Mouse (Mus musculus) testis, postnatal 10 days (tissue): ENCODE measurements around the gene Dhx38.
A peak's percentile ranks its signal among the peaks of the same experiment; 100 is the strongest.

Experiments used
- DNase-seq: peaks from one replicate; pipeline ENCODE4 v3.0.0; 2021; ENCODE audit warnings: low spot score

Gene Dhx38

DNA sequence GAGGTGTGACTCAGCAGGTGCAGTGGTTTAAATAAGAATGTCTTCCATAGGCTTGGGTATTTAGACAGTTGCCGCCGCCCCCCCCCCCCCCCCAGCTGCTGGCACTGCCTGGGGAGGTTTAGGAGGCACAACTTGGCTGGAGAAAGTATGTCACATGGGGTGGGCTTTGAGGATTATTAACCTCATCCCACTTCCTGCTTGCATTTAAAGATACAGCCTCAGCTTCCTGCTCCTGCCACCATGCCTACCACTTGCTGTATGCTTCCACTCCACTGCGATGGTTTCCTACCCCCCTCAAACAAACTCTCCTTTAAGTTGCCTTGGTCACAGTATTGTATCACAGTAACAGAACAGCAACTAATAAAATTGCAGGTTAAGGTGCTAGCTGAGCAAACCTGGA, 21.6 kb downstream of the Dhx38 start:
- no peak for DNase-seq

GRCm38 (mm10) chr8:109542748-109543519, 22.7 kb downstream of the Dhx38 start:
- no peak for DNase-seq

- DNase-seq = no peak
These were observed 23.5 kb downstream of the Dhx38 start for GRCm38 (mm10) chr8:109542165-109542564.

DNA sequence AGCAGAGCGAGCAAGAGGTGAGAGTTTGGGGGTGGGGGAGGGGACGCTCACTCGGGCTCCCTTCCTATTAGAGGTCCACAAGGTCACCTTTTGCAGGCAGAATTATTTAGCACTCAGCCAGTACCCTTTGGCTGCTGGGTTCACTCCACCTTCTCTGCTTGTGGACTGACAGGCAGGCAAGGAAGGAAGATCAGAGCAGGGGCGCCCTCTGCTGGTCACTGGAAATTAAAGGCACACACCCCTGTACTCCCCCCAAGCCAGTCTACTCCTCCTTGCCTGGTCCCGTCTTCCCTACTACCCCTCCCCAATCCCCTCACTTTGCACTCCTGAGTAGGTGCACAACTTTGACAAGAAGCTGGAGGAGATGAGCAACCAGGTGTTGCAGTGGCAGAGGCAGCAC, 29.0 kb downstream of the Dhx38 start:
- peak; percentile 91 for DNase-seq

DNA sequence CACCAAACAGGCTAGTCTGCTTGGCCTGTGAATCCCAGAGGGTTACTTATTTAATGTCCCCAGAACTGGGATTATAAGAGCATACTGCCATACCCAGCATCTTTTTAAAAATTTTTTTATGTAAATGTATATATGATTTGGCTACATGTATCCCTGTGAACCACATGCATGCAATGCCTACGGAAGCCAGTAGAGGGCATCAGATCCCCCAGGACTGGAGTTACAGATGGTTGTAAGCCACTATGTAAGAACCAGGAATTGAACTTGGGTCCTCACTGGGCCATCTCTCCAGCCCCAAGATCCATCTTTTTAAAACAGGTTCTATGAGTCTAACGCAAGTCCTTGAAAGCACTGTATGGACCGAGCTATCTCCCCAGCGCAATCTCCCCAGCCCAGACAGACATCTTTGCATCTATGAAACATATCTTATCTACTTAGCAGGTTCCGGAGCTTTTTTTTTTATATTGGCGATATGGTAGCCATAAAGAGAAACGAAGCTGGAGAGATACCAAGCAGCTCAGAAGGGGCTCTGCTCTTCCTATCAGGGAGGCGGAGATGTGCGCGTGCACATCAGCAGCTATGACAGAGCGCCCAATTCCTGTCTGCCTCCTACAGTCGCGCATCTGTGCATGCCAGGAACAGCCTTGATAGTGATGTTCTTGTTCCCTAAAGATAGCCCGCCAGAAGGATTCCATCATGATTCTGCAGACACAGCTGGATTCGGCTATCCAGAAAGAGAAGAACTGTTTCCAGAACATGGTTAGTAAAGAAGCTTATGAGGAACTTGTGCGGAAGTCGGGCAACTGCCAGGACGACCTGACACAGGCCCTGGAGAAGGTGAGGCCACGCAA, 30.3 kb downstream of the Dhx38 start:
- DNase-seq = no peak

DNA sequence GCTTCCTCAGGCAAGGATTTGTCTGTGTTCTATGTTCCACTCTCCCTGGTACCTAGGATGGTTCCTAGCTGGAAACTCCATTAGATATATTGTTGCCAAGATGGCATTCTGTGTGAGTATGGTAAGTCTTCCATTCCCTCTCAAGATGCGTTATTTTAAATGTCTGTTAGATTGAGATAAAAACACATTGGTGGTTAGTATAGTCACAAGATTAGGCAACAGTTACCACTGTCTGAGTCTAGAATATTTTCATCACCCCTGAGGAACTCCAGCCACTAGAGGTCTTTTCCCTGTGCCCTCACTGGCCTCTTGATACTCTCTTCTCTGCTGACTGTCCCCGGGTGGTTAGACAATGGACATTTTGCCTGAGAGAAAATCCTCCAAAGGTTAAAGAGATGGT, 41.7 kb downstream of the Dhx38 start:
- no peak for DNase-seq

DNA sequence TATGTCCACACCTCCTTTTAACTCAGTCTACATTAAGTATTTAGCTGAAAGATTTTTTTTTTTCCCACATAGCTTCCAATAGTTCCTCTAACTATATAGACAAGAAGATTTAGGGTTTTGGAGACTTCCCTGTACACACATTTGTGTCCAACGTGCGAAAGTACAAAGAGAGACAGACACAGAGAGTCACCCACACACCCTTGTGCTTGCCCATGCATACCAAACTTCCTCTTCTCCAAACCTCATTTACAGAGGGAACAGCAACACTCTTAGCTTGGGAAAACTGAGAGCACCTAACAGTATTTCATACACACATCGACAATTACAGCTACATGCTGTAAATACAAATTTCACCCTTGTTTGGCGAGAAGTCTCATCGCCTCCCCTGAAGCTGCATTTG, 60.1 kb downstream of the Dhx38 start:
- DNase-seq = no peak

DNA sequence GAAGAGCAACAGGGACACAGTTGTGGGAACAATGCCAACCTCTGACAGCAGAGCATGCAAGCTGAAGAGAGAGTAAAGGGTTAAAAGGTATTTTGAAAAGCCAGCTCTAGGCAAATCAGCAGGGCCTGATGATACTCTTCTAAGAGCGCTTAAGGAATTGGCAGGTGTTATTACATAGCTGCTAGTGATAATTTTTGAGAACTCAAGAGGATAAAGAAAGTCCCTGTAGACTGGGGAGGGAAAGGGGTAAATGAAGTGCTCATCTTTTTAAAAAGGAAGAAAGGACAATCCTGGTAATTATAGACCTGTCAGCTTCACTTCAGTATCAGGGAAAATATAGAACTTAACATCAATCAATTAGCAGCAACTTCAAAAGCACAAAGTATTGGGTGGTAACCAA, 62.1 kb downstream of the Dhx38 start:
- no peak for DNase-seq

DNA sequence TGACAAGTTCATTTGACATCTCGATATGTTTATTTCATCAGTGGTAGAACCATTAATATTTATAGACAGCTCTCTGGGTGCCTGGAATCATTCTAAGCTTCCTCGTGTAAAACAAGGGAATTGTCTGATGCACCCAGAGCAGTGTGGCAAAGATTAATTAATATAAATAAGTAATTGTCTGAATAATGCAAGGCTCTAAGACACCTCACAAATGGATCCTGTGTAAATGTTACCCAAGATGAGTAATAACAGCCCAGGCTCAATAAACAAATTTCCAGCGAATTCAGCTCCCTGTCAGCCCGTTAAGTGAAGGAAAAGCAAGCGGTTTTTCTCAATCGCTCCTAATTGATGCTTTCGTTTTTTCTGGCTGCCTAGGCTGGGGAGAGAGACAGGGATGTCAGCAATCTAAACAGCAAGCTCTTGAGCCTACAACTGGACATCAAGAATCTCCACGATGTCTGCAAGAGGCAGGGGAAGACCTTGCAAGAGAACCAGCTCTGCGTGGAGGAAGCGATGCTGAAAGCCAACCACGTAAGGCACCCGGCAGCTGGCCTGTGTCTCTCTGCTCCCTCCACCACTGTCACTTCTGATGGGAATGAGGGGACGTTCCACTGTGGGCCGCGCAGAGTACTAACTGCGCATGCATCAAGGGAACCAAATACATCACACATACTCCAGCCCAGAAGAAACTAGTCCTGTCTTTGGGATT, 66.5 kb downstream of the Dhx38 start:
- DNase-seq = no peak
